Mouse (Mus musculus): ENCODE data around the gene Arhgef26. TPM values are rescaled to one million over a fixed set of nuclear protein-coding genes. Genes with fewer than 3 reads are reported as not detected.

The Arhgef26 gene
- polyA plus RNA-seq, 1 experiment from 2014 or later: 0.46 TPM

GRCm38 (mm10) chr3:62392636-62393035, 54.5 kb downstream of the Arhgef26 start:
- ATAC-seq (ENCODE audit: low read depth) (no peak), DNase-seq (no peak)
- Histone ChIP-seq H3K27ac (no peak overlapping the region), H3K9me3 (replicated peaks) (no peaks in the 10 kb centered on the region), H3K4me2 (no peak overlapping the region), H3K4me1 (replicated peaks) (no peaks in the 10 kb centered on the region), H3K36me3 (no peaks in the 10 kb centered on the region), H3K9ac (no peak overlapping the region), H3K27me3 (no peaks in the 10 kb centered on the region), H3K4me3 (replicated peaks) (no peak overlapping the region)

GRCm38 (mm10) chr3:62394284-62394683, 56.1 kb downstream of the Arhgef26 start:
- no peak overlapping the region for H3K4me2 ChIP-seq
- no peaks in the 10 kb centered on the region for H3K36me3 ChIP-seq
- no peak for ATAC-seq (ENCODE audit: low read depth)
- H3K9ac ChIP-seq: no peak overlapping the region
- no peak overlapping the region for H3K27ac ChIP-seq
- H3K9me3 ChIP-seq (replicated peaks): no peaks in the 10 kb centered on the region
- no peaks in the 10 kb centered on the region for H3K27me3 ChIP-seq
- no peak overlapping the region for H3K4me3 ChIP-seq (replicated peaks)
- DNase-seq: no peak
- WGBS (ENCODE audit: insufficient replicate concordance): 72% methylated on average over 7 of the region's 7 CpGs
- H3K4me1 ChIP-seq (replicated peaks): no peaks in the 10 kb centered on the region

GRCm38 (mm10) chr3:62395368-62395767, 57.2 kb downstream of the Arhgef26 start:
- Histone ChIP-seq H3K4me2 (no peak overlapping the region), H3K27ac (no peak overlapping the region), H3K9ac (no peak overlapping the region), H3K4me3 (replicated peaks) (no peak overlapping the region), H3K27me3 (no peaks in the 10 kb centered on the region), H3K36me3 (no peaks in the 10 kb centered on the region), H3K9me3 (replicated peaks) (no peaks in the 10 kb centered on the region), H3K4me1 (replicated peaks) (no peaks in the 10 kb centered on the region)
- 60% methylated on average over 5 of the region's 5 CpGs for WGBS (ENCODE audit: insufficient replicate concordance)
- no peak for DNase-seq
- no peak for ATAC-seq (ENCODE audit: low read depth)

GRCm38 (mm10) chr3:62396109-62396508, 58.0 kb downstream of the Arhgef26 start:
- Histone ChIP-seq H3K4me3 (replicated peaks) (no peak overlapping the region), H3K9ac (no peak overlapping the region), H3K9me3 (replicated peaks) (no peaks in the 10 kb centered on the region), H3K27me3 (no peaks in the 10 kb centered on the region), H3K4me2 (no peak overlapping the region), H3K4me1 (replicated peaks) (no peaks in the 10 kb centered on the region), H3K27ac (no peak overlapping the region), H3K36me3 (no peaks in the 10 kb centered on the region)
- ATAC-seq (ENCODE audit: low read depth) (no peak), DNase-seq (no peak)
- WGBS (ENCODE audit: insufficient replicate concordance): 34% methylated on average over 5 of the region's 5 CpGs

GRCm38 (mm10) chr3:62398094-62398493, 60.0 kb downstream of the Arhgef26 start:
- H3K27ac ChIP-seq: no peak overlapping the region
- no peak overlapping the region for H3K9ac ChIP-seq
- no peak for ATAC-seq (ENCODE audit: low read depth)
- no peaks in the 10 kb centered on the region for H3K27me3 ChIP-seq
- H3K4me1 ChIP-seq (replicated peaks): no peaks in the 10 kb centered on the region
- H3K4me2 ChIP-seq: no peak overlapping the region
- H3K4me3 ChIP-seq (replicated peaks): no peak overlapping the region
- DNase-seq: no peak
- H3K36me3 ChIP-seq: no peaks in the 10 kb centered on the region
- H3K9me3 ChIP-seq (replicated peaks): no peaks in the 10 kb centered on the region

- H3K36me3 ChIP-seq: no peaks in the 10 kb centered on the region
- H3K4me2 ChIP-seq: no peak overlapping the region
- no peaks in the 10 kb centered on the region for H3K9me3 ChIP-seq (replicated peaks)
- H3K27me3 ChIP-seq: no peaks in the 10 kb centered on the region
- WGBS (ENCODE audit: insufficient replicate concordance): 73% methylated on average over 12 of the region's 12 CpGs
- no peak overlapping the region for H3K27ac ChIP-seq
- no peak overlapping the region for H3K9ac ChIP-seq
- no peaks in the 10 kb centered on the region for H3K4me1 ChIP-seq (replicated peaks)
- DNase-seq: no peak
- H3K4me3 ChIP-seq (replicated peaks): no peak overlapping the region
- no peak for ATAC-seq (ENCODE audit: low read depth)
Measured at GRCm38 (mm10) chr3:62399826-62400746, 61.9 kb downstream of the Arhgef26 start.

GRCm38 (mm10) chr3:62402466-62402865, 64.3 kb downstream of the Arhgef26 start:
- H3K4me3 ChIP-seq (replicated peaks): no peak overlapping the region
- DNase-seq (no peak), ATAC-seq (ENCODE audit: low read depth) (no peak)
- H3K36me3 ChIP-seq: no peaks in the 10 kb centered on the region
- no peak overlapping the region for H3K27ac ChIP-seq
- no peak overlapping the region for H3K9ac ChIP-seq
- no peaks in the 10 kb centered on the region for H3K9me3 ChIP-seq (replicated peaks)
- 61% methylated on average over 2 of the region's 2 CpGs for WGBS (ENCODE audit: insufficient replicate concordance)
- H3K4me1 ChIP-seq (replicated peaks): no peaks in the 10 kb centered on the region
- no peaks in the 10 kb centered on the region for H3K27me3 ChIP-seq
- H3K4me2 ChIP-seq: no peak overlapping the region

- WGBS (ENCODE audit: insufficient replicate concordance): 64% methylated on average over 7 of the region's 7 CpGs
- H3K27me3 ChIP-seq: no peaks in the 10 kb centered on the region
Measured at GRCm38 (mm10) chr3:62404477-62405246, 66.5 kb downstream of the Arhgef26 start.

GRCm38 (mm10) chr3:62409555-62410182, 71.5 kb downstream of the Arhgef26 start:
- no peak overlapping the region for H3K9ac ChIP-seq
- no peaks in the 10 kb centered on the region for H3K9me3 ChIP-seq (replicated peaks)
- no peaks in the 10 kb centered on the region for H3K36me3 ChIP-seq
- no peak for ATAC-seq (ENCODE audit: low read depth)
- no peak overlapping the region for H3K4me3 ChIP-seq (replicated peaks)
- no peak for DNase-seq
- H3K27ac ChIP-seq: no peak overlapping the region
- H3K27me3 ChIP-seq: no peaks in the 10 kb centered on the region
- WGBS (ENCODE audit: insufficient replicate concordance): 60% methylated on average over 8 of the region's 8 CpGs
- H3K4me1 ChIP-seq (replicated peaks): no peaks in the 10 kb centered on the region
- no peak overlapping the region for H3K4me2 ChIP-seq

More at GRCm38 (mm10) chr3:62404477-62405246, 66.5 kb downstream of the Arhgef26 start:
- Histone ChIP-seq H3K36me3 (no peaks in the 10 kb centered on the region), H3K27ac (no peak overlapping the region), H3K4me1 (replicated peaks) (no peaks in the 10 kb centered on the region), H3K9ac (no peak overlapping the region), H3K4me2 (no peak overlapping the region), H3K9me3 (replicated peaks) (no peaks in the 10 kb centered on the region), H3K4me3 (replicated peaks) (no peak overlapping the region)
- ATAC-seq (ENCODE audit: low read depth) (no peak), DNase-seq (no peak)

GRCm38 (mm10) chr3:62410491-62410890, 72.3 kb downstream of the Arhgef26 start:
- WGBS (ENCODE audit: insufficient replicate concordance): 66% methylated on average over 4 of the region's 4 CpGs
- H3K4me3 ChIP-seq (replicated peaks): no peak overlapping the region
- H3K9ac ChIP-seq: no peak overlapping the region
- H3K36me3 ChIP-seq: no peaks in the 10 kb centered on the region
- H3K27me3 ChIP-seq: no peaks in the 10 kb centered on the region
- ATAC-seq (ENCODE audit: low read depth) (no peak), DNase-seq (no peak)
- no peaks in the 10 kb centered on the region for H3K4me1 ChIP-seq (replicated peaks)
- no peaks in the 10 kb centered on the region for H3K9me3 ChIP-seq (replicated peaks)
- no peak overlapping the region for H3K4me2 ChIP-seq
- H3K27ac ChIP-seq: no peak overlapping the region

GRCm38 (mm10) chr3:62412704-62413103, 74.6 kb downstream of the Arhgef26 start:
- Histone ChIP-seq H3K27ac (no peak overlapping the region), H3K4me3 (replicated peaks) (no peak overlapping the region), H3K4me2 (no peak overlapping the region), H3K27me3 (no peaks in the 10 kb centered on the region), H3K36me3 (no peaks in the 10 kb centered on the region), H3K4me1 (replicated peaks) (no peaks in the 10 kb centered on the region), H3K9me3 (replicated peaks) (no peaks in the 10 kb centered on the region), H3K9ac (no peak overlapping the region)
- 57% methylated on average over 7 of the region's 7 CpGs for WGBS (ENCODE audit: insufficient replicate concordance)
- DNase-seq (no peak), ATAC-seq (ENCODE audit: low read depth) (no peak)

All from liver, embryonic 13.5 days (tissue).